Mouse (Mus musculus) yolk sac, embryonic 10.5 days (tissue): ENCODE results near the gene Anks1b.

Experiments used
- DNase-seq: peaks from one replicate; pipeline ENCODE4 v3.0.0-alpha.2; 2017; ENCODE audit warnings: low spot score

Gene Anks1b

DNA sequence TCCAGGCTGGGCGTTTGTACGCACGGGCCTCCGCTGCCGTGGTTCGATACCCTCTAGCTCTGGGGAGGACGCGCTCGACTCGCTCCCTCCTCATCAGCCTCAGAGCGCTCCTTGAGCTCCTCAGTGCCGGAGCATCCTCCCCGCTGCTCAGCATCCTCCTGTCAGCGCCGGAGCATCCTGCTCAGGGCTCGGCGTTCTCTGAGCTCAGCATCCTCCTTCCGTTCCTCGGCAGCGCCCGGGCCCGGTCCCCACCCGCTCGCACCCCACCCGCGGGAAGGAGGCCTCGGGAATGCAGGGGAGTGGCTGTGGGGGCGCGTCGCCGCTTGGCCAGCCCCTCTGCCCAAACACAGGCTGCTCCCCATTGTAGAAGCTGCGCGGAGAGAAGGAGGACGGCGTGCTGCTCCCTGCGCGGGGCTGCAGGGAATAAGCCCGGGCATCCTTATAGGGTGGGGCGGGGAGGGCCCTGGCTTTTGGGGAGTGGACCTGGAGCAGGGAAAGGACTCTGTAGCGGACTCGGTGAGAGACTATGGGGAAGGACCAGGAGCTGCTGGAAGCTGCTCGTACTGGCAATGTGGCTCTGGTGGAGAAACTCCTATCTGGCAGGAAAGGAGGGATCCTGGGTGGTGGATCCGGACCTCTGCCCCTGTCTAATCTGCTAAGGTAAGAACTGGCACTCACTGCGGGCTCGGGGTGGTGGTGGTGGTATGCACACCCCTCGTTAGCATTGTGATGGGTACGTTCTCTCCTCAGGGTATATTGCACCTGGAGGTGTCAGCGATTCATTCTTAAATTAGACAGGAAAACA lies at the start of gene Anks1b:
Anks1b (plus strand) TSS at position 364 of the 805 bp plus-strand sequence.
- peak; percentile 9 for DNase-seq

DNA sequence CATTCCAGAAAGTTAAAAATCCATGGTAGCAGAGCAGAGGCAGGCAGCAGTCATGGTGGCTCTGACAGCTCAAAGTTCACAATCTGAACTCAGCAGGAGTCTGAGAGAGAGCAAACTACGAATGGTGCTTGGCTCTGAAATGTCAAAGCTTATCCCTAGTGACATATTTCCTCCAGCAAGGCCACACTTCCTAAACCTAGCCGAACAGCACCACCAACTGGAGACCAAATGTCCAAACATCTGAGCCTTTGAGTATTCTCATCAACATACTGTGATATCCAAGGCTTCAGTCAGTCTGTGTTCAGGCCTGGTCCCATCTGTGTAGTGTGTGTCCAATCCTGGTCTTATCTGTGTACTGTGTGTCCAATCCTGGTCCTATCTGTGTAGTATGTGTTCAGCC lies 49.4 kb upstream of the Anks1b start:
- DNase-seq: peak; percentile 66

DNA sequence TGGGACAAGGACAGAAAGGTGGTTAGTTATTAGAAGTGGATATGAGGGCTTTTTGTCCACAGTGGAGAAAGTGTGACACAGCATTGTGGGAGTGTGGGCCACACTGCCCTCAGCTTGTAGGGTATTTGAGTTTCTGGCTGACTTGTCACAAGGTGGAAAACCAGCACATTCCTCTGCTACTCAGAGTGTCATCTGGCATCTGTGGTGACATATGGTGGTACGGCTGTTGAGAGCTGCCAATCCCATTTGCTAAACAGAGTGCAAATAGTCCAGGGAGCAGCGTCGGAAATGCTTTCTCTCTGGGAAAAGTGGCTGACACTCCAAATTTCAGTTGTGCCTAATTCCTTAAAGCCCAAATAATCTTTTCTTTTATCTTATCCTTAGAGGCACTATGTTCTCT lies 46.4 kb upstream of the Anks1b start:
- DNase-seq: no peak

DNA sequence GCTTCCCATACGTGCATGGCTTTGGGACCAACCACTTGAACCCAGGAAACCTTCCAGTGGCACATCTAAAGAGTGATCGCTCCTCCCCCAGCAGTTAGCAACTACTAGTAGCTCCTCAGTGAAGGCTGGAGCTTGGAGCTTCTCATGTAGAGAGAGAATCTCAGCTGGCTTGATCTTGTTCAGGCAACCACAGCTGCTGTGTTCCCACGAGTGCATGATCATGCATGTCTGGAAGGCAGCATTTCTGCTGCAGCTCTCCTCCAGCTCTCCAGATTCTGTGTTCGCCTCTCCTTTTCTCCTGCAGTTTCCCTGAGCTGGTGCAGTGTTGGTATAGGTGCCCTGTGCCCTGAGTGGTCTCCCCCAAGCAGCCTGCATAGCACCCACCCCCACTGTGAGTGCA lies 41.0 kb upstream of the Anks1b start:
- DNase-seq: no peak

DNA sequence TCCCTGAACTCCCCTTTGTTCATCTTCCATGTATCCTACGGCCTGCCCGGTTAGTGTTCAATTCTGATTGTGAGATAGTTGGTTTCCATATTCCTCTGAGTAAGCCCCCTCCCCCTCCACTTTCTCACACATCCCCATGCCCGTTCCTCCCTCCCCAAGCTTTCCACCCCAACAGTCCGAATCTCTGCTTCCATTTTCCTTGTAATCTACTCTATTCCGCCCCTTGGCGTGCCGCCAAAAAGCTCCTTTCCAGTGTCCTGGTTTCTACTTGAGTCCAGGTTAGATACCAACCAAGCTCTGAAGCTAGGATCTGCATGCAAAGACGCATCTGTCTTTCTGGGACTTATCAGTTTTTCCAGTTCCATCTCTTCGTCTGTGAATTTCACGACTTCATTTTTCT lies 40.1 kb upstream of the Anks1b start:
- DNase-seq: no peak

GRCm38 (mm10) chr10:89837476-89837875 lies 35.8 kb upstream of the Anks1b start:
- DNase-seq: no peak

GRCm38 (mm10) chr10:89838834-89839233 lies 34.5 kb upstream of the Anks1b start:
- no peak for DNase-seq

- DNase-seq: no peak
Measured at GRCm38 (mm10) chr10:89850951-89851350, 22.4 kb upstream of the Anks1b start.

GRCm38 (mm10) chr10:89855251-89855875 lies 17.9 kb upstream of the Anks1b start:
- DNase-seq: no peak

- no peak for DNase-seq
Measured at GRCm38 (mm10) chr10:89856286-89856685, 17.0 kb upstream of the Anks1b start.

DNA sequence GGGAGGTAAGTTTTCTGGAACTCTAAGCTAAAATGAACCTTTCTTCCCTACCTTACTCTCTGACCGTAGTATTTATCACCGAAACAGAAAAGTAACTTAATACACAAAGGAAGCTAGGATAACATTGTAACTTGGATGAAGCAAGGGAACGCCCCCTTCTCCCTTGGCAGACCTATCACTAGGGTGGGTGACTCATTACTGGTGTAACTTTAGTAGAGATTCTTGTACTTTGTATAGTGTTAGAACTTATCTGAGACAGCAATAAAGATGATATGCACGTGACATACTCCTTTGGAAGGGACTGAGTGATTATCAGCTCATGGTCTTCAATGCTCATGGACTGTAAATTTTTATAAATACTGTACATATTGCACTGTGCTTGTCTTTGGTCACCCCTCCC lies 5.1 kb upstream of the Anks1b start:
- DNase-seq: no peak

- DNase-seq: no peak
Measured at GRCm38 (mm10) chr10:89868836-89869235, 4.5 kb upstream of the Anks1b start.

DNA sequence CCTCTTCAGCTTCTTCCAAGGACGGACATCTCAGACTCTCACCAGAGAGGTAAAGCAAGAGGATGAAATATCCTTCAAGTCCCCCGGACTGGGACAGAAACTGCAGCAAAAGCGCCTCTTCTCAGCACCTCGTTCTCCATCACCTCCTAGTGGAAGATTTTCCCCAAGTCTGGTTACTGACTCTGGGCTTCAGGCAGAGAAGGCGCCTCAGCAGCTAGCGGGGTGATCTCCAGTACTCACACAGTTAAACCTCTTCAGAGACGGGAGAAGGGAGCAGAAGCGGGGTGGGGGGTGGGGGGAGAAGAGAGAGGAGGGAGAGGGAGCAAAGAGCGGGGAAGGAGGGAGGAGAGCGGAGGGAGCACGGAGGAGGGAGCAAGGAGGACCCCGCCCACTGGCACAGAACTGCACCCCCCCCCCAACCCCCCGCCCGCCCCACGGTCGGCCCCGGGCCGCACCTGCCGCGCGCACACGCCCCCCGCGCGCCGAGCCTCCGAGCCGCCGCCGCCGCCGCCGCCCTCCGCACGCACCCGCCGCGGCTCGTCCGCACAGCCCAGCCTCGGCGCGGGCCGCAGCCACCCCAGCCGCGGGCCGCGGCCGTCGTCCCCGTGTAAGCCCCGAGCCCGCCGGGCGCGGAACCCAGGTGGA lies 686 bp upstream of the Anks1b start:
- peak; percentile 22 for DNase-seq

DNA sequence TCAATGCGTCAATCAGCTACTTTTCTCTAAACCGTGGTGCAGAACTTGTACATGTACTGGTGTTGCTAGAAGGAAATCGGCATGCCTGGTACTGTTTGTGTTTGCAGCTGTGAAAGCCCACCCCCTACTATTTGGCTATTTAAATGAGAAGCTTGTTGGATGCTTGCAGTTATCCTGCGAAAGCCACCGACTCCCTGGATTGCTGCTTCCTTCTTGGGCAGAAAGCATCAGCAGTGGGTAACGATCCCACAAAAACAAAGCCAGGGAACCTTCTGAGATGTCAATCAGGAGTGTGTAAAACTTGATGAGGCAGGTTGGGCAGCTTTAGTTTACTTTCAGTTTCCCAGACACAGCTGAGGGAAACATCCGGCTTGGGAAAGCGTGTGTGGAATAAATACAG lies 727 bp downstream of the Anks1b start:
- no peak for DNase-seq

DNA sequence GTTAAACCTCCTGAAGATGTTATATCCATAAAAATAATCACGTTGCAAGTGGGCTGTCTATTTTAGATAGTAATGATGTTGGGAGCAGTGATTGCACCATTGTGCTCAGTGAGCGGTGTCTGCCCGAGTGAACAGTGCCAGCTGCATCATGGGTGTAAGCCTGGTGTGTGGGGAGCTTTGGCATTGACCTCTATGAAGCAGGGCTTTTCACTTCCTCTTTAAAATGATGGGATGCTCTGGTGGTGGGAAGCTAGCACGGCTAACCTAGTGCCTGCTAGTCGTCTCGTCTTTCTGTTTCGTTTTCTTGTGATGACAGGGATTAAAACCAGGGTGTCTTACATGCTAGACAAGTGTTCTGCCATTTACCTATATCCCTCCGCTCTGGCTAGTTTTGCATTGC lies 10.3 kb downstream of the Anks1b start:
- DNase-seq: no peak

- DNase-seq: no peak
Measured at GRCm38 (mm10) chr10:89902720-89903337, 29.5 kb downstream of the Anks1b start.

- DNase-seq: no peak
Measured at GRCm38 (mm10) chr10:89911889-89912288, 38.6 kb downstream of the Anks1b start.

GRCm38 (mm10) chr10:89913174-89913573 lies 39.9 kb downstream of the Anks1b start:
- DNase-seq: no peak

DNA sequence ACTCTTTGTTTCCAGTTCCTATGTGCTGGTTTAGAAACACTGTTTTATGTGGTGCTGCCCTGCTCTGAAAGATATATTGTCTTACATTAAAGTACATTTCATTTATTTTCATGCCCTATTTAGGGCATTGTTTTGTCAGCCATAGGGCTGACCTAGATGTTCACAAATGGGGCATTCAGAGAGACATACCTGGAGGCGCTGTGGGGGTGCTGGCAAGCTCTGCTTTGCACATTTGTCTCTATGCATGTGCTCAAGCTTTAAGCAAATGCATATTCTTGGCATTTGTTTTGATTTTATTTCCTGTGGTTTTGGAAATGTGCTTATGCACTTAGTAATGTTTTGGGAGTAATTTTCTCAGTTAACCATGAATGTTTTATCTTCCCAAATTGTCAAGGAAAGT lies 43.8 kb downstream of the Anks1b start:
- DNase-seq: no peak

- DNase-seq: no peak
Measured at GRCm38 (mm10) chr10:89921965-89922364, 48.7 kb downstream of the Anks1b start.

GRCm38 (mm10) chr10:89942180-89942579 lies 68.9 kb downstream of the Anks1b start:
- DNase-seq: no peak

DNA sequence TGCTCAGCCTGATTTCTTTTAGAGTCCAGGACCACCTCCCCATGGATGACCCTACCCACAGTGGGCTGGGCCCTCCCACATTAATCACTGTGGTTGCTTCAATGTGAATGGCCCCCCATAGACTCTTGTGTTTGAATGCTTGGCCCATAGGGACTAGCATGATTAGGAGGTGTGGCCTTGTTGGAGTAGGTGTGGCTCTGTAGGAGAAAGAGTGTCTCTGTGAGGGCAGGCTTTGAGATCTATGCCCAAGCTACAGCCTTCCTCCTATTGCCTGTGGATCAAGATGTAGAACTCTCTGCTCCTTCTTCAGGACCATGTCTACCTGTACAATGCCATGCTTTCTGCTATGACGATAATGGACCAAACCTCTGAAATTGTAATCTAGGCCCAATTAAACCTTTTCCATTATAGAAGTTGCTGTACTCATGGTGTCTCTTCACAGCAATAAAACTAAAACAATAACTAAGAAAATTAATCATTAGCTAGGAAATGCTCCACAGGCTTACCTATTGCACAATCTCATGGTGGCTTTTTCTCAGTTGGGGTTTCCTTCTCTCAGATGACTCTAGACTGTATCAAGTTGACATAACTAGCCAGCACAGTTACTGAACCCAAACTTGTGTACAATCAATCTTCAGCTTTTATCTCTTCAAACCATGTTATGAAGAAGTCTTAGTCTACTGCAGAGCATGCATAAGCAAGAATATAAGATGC lies 73.5 kb downstream of the Anks1b start:
- DNase-seq: no peak
